Mouse (Mus musculus) kidney, adult 8-10 months (tissue): ENCODE measurements around the gene Hras.

Source experiments
- DNase-seq, 2 experiments: peaks; one replicate each; pipeline ENCODE4 v3.0.0; 2022

Gene Hras

DNA sequence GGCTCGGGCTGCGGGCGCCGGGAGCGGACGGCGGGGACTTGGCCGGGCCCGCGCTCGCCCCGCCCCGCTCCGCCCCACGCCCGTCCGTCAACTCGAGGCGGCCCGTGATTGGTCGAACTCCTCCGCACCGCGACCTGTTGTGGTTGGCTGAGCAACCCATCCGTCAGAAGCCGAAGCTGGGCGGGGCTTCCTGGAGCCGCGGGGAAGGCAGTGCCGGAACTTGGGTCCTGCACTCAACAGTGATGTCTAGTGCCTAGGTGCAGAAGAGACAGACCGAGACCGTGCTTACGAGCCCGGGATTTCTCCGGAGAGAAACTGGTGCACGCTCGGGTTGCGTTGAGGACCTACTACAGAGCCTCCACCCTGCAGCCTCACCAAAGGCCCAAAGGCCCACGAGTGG is at the start of gene Hras, which contains the start of gene Lrrc56:
Gene Hras (minus strand): TSS at position 58 of the 400 bp plus-strand sequence.
Gene Lrrc56 (plus strand): TSS at position 210 of the 400 bp plus-strand sequence.
- DNase-seq = peak; percentile 97 to 98

DNA sequence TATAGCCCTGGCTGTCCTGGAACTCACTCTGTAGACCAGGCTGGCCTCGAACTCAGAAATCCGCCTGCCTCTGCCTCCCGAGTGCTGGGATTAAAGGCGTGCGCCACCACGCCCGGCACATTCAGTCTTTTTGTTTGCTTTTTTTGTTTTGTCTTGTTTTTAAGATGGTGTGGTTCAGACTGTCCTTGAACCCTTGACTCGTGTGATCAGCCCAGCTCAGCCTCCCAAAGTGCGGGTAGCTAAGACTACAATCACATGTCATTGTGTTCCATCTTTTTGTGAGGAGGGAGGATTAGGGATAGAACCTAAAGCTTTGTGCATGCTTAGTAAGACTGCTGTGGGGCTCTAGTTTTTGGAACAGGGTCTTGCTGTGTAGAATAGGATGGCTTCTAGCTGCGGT is 37.7 kb upstream of the Hras start:
- no peak for DNase-seq

- no peak for DNase-seq
Observed at GRCm38 (mm10) chr7:141231111-141231510, 37.3 kb upstream of the Hras start.

DNA sequence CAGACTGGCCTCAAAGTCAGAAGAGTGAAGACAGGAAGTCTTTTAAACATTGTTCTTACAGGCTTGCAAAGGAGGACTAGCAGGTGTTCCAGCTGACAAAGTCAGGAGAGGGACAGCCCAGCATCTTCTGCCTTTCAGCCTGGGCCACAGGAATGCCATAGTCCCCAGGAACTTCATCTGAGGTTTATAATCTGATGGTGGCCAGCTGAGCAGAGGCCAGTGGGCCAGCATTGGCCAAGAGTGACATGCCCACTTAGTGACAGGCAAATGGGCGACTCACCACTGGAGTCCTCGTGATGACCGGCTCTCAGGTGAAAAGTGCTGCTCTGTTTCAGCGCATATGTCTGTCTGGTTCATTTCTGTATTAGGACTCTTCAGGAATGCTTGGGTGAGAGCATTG is 36.8 kb upstream of the Hras start:
- DNase-seq = no peak

DNA sequence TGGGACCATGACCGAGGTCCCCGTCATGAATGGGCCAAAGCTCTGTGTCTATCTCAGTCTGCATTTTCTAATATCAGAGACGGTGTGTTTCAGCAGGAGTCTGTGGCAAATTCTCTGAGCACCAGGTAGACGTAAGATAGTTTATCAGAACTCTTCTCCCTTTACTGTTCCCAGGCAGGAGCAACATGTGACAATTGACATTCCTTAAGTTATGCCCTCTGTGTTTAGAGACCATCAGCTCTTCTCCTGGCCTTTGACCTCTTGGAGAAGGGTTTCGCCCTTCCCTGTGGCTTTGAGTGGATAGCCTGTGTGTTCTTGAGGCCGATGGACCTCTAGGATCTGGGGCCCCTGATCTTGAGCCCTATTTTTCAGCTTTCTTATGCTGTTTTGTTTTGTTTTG is 35.9 kb upstream of the Hras start:
- no peak for DNase-seq

DNA sequence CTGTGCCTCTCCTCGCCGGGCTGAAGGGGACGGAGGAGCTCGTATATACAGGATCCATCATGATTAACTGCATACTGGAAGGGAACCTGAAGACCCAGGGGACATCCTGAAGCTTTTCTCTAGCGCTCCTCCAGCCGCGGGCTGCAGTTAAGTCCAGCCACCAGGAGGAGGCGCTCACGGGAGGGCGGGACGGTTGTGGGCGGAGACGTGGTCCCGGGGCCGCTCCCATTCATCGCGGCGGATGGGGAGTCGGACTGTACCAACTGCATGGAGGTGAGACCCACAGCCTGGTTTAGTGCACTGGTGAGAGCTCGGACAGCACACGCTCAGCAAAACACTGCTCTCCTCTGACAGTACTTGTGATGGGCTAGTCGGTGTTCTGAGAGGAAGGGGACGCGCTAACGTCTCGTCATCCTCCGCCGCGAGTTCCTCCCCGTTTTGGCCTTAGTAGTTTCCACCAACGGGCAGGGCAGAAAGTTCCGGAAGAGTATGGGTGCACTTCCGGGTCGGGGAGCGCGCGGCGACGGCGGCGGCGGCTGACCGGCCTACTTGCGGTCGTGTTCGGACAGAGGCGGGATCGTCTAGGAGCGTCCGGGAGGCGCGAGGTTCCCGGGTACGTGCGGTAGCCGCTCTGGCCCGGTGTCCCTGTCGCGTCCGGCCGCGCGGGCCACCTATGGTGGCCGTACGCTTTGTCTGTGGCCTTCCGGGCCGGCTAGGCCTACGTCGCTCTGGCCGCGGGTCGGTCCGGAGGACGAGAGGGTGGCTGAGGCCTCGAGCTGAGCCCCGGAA is 34.7 kb upstream of the Hras start, which contains the start of gene Phrf1:
Gene Phrf1 (plus strand): TSS at position 506 of the 789 bp plus-strand sequence.
- DNase-seq = peak; percentile 85 to 88

- DNase-seq = no peak
Observed at GRCm38 (mm10) chr7:141227796-141228195, 34.0 kb upstream of the Hras start.

DNA sequence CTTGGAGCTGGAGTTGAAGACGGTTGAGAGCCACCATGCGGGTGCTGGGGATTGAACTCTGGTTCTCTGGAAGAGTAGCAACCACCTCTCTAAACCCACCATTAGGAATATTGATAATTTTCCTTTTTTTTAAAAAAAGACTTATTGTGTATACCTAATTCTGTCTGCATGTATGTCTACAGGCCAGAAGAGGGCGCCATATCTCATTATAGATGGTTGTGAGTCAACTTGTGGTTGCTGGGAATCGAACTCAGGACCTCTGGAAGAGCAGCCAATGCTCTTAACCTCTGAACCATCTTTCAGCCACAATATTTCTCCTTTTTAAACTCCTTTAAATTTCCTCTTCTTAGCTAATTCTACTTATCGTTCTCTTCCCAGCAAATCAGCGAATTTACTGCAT is 32.7 kb upstream of the Hras start:
- DNase-seq = no peak

- DNase-seq = no peak
Observed at GRCm38 (mm10) chr7:141222696-141223215, 29.0 kb upstream of the Hras start.

GRCm38 (mm10) chr7:141222126-141222467 is 28.3 kb upstream of the Hras start:
- no peak for DNase-seq

GRCm38 (mm10) chr7:141221249-141222125 is 27.7 kb upstream of the Hras start:
- DNase-seq = peak; percentile 97 to 98

GRCm38 (mm10) chr7:141220377-141220776 is 26.6 kb upstream of the Hras start:
- DNase-seq = no peak

GRCm38 (mm10) chr7:141219558-141220099 is 25.8 kb upstream of the Hras start:
- no peak for DNase-seq

DNA sequence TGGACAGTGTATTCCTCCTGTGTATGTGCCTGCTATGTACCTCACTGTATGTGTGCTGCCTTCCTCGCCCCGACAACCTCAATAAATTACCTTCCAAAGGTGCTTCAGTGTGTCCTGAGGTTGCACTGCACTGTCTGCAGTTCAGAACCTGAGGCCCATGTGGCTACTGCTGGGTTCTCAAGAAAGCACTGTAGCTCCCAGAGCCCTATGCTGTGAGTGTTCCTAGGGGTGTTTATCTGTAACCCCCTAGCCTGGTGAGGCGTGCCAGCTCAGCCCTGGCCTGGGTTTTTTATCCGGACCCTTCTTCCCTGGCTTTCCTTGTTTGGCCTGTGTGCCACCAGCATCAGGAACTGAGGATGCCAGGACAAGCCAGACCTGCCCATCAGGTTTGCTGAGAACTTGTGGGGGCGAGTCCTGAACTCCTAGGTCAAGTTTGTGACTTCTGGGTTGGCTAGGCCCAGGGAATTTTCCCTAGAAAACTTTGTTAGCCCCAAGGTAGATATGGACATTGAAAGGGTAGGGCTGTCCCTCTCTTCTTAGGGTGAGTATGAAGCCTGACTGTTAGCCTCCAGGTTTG is 24.8 kb upstream of the Hras start:
- DNase-seq = no peak

DNA sequence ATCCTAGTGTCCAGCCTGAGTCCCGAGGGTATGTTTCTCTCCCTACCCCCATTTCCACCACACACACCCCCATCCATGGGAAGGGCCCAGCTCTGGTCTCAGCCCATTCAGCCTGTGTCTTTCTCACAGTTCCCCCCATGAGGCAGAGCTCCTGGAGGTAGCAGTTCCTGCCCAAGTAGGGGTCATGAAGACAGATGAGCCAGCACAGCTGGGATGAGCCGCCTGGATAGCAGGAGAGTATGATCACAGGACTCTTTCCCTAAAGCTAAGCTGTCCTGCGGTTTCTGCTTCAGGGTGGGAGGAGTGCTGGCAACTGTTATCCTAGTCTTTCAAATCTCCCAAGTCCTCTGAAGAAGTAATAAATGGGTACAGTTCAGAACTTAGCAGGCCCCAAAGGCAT is 24.3 kb upstream of the Hras start:
- DNase-seq = no peak

DNA sequence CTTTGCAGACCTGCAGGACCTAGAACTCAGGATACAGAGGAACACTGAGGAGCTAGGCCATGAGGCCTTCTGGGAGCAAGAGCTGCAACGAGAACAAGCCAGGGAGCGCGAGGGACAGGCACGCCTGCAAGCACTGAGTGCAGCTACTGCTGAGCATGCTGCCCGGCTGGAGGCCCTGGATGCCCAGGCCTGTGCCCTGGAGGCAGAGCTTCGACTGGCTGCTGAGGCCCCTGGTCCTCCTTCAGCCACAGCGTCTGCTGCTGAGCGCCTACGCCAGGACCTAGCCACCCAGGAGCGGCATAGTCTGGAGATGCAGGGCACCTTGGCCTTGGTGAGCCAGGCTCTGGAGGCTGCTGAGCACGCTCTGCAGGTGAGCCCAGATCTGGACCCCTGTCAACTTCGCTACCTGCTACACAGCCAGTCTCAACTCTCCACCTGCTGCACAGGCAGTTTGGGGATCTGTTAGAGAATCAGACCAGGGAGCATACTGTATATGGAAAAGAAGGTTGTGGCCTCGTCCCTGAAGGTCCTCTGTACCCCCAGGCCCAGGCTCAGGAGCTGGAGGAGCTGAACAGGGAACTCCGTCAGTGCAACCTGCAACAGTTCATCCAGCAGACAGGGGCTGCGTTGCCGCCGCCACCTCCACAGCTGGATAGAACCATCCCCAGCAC is 23.7 kb upstream of the Hras start:
- no peak for DNase-seq

- DNase-seq = no peak
Observed at GRCm38 (mm10) chr7:141216894-141217293, 23.1 kb upstream of the Hras start.

GRCm38 (mm10) chr7:141215880-141216733 is 22.3 kb upstream of the Hras start:
- DNase-seq = peak; percentile 95 to 98

GRCm38 (mm10) chr7:141215101-141215879 is 21.5 kb upstream of the Hras start, which contains the start of gene Rassf7:
Rassf7 (plus strand) TSS chr7:141215860.
- DNase-seq = peak; percentile 99

GRCm38 (mm10) chr7:141214310-141214709 is 20.5 kb upstream of the Hras start:
- DNase-seq = no peak
